Mouse (Mus musculus): Measurements from ENCODE around the gene Pkig. TPM values are rescaled to one million over a fixed set of nuclear protein-coding genes. Genes with fewer than 3 reads are reported as not detected.
A peak's percentile ranks its signal among the peaks of the same experiment; 100 is the strongest.

Gene Pkig
- polyA plus RNA-seq, 1 experiment, result 20.2 TPM

DNA sequence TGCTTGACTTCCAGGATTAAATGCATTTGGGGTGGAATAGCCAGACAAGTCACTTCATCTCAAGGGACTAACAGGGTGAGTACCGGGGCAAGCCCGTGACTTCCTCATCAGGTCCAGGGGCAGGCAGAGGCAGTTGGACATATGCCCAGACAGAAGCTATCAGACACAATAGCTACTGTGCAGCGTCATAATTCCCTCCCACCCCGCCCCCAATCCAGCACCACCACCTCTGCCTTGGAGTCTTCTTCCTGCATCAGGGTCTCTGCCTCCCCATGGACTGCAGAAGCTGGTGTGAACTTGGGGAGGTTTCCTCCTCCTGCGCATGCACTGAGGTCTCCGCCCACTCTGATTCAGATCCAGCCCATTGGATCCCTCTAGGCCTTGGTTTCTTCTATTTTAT is 77.8 kb downstream of the Pkig start:
- no peak overlapping the region for H3K27ac ChIP-seq (ENCODE audit: insufficient read depth, low read length)
- no peaks in the 10 kb centered on the region for H3K4me1 ChIP-seq (ENCODE audit: control insufficient read depth, insufficient read depth, low read length)
- no peaks in the 10 kb centered on the region for H3K27me3 ChIP-seq (ENCODE audit: control insufficient read depth, insufficient read depth, low read length, poor library complexity, severe bottlenecking)
- no peaks in the 10 kb centered on the region for H3K36me3 ChIP-seq (ENCODE audit: control insufficient read depth, insufficient read depth, low read length, poor library complexity, severe bottlenecking)
- H3K9me3 ChIP-seq (replicated peaks; ENCODE audit: control insufficient read depth, insufficient read depth, low read length, poor library complexity, severe bottlenecking), result no peaks in the 10 kb centered on the region
- TF ChIP-seq CTCF (IDR thresholded peaks at IDR 0.05; ENCODE audit: low read depth, low read length) (no peak), POLR2A (IDR thresholded peaks at IDR 0.05; ENCODE audit: insufficient read depth, low read length) (no peak), EP300 (IDR thresholded peaks at IDR 0.05; ENCODE audit: insufficient read depth, low read depth, low read length) (no peak)
- H3K9ac ChIP-seq (ENCODE audit: low read depth, poor library complexity, severe bottlenecking), result no peak overlapping the region
- no peak overlapping the region for H3K4me3 ChIP-seq (ENCODE audit: low read depth, low read length)

DNA sequence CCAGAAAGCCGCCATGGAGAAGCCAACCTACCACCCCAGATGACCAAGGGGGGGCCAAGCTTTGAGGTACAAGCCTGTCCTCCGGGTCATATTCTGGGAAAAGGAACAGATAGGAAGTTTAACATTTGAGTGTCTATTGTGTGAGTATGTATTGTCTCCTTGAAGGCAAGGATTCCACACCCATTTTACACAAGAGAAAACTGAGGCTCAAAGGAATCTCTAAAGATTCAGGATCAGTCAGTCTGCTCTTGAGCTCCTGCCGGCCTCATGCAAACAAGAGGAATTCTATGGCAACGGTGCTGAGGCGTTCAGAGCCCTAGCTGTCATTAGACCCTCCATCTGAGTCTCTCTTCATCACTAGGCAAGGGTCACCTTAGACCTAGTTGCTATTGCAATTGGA is 84.5 kb downstream of the Pkig start:
- Histone ChIP-seq H3K27ac (ENCODE audit: insufficient read depth, low read length) (no peak overlapping the region), H3K9me3 (replicated peaks; ENCODE audit: control insufficient read depth, insufficient read depth, low read length, poor library complexity, severe bottlenecking) (no peaks in the 10 kb centered on the region), H3K4me3 (ENCODE audit: low read depth, low read length) (no peak overlapping the region), H3K36me3 (ENCODE audit: control insufficient read depth, insufficient read depth, low read length, poor library complexity, severe bottlenecking) (no peaks in the 10 kb centered on the region), H3K27me3 (ENCODE audit: control insufficient read depth, insufficient read depth, low read length, poor library complexity, severe bottlenecking) (no peaks in the 10 kb centered on the region), H3K9ac (ENCODE audit: low read depth, poor library complexity, severe bottlenecking) (no peak overlapping the region), H3K4me1 (ENCODE audit: control insufficient read depth, insufficient read depth, low read length) (peaks cover 4% of the 10 kb centered on the region)
- no peak for TF ChIP-seq EP300 (IDR thresholded peaks at IDR 0.05; ENCODE audit: insufficient read depth, low read depth, low read length)
- no peak for TF ChIP-seq POLR2A (IDR thresholded peaks at IDR 0.05; ENCODE audit: insufficient read depth, low read length)
- no peak for TF ChIP-seq CTCF (IDR thresholded peaks at IDR 0.05; ENCODE audit: low read depth, low read length)

DNA sequence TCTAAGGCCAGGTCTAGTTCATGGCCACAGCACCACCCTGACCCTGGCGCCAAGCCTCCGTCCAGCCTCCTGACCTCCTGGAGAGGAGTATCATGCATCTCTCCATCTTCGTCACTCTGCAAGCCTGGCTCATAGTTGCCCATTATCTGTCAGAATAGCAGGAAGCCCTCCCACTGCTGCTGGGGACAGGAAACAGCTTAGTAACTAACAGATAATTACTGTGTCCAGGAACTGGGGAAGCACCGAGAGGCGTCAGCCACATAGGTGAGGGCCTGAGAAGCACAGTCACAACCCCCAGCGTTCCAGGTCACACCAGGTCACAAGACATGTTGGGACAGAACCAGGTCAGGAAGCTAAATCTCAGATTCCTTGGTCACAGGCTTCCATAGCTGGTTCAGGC is 85.2 kb downstream of the Pkig start:
- TF ChIP-seq CTCF (IDR thresholded peaks at IDR 0.05; ENCODE audit: low read depth, low read length) (no peak), EP300 (IDR thresholded peaks at IDR 0.05; ENCODE audit: insufficient read depth, low read depth, low read length) (no peak), POLR2A (IDR thresholded peaks at IDR 0.05; ENCODE audit: insufficient read depth, low read length) (no peak)
- no peaks in the 10 kb centered on the region for H3K36me3 ChIP-seq (ENCODE audit: control insufficient read depth, insufficient read depth, low read length, poor library complexity, severe bottlenecking)
- no peaks in the 10 kb centered on the region for H3K9me3 ChIP-seq (replicated peaks; ENCODE audit: control insufficient read depth, insufficient read depth, low read length, poor library complexity, severe bottlenecking)
- no peak overlapping the region for H3K27ac ChIP-seq (ENCODE audit: insufficient read depth, low read length)
- peaks cover 4% of the 10 kb centered on the region for H3K4me1 ChIP-seq (ENCODE audit: control insufficient read depth, insufficient read depth, low read length)
- no peaks in the 10 kb centered on the region for H3K27me3 ChIP-seq (ENCODE audit: control insufficient read depth, insufficient read depth, low read length, poor library complexity, severe bottlenecking)
- no peak overlapping the region for H3K9ac ChIP-seq (ENCODE audit: low read depth, poor library complexity, severe bottlenecking)
- no peak overlapping the region for H3K4me3 ChIP-seq (ENCODE audit: low read depth, low read length)

DNA sequence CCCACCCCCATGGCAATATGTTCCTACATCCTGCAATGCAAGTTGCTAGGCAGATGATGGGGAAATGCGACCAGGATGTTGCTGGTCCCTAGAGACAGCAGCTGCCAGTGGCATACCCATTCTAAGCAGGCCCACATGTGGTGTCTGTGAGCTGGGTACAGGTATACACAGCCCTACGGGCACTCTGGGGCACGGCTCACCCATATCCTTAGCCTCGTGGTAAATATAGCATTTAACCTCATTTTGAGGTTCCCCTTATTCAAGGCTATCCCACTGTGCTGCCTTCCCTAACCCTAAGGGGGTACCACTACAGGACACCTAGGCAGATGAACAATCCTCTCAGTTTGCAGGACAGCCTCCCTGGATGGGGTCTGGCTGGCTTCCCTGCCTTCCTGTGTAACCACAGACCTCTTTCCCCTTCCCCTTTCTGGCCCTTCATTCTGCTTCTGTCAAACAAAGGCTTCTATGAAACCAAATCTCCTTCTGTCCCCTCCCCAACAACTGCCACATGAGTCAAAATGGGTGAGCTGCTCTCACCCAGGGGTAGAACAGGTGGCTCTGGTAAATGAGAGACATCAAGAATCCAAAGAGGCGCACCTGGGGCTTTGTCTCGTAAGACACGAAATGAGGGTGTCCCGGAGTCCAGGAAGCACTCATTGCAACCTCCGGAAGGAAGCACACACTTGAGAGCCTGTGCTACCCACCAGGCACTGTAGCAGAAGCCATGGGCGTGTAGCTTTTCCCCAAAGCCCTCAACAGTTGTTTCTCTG is 86.8 kb downstream of the Pkig start:
- no peaks in the 10 kb centered on the region for H3K9me3 ChIP-seq (replicated peaks; ENCODE audit: control insufficient read depth, insufficient read depth, low read length, poor library complexity, severe bottlenecking)
- no peak overlapping the region for H3K4me3 ChIP-seq (ENCODE audit: low read depth, low read length)
- H3K27ac ChIP-seq (ENCODE audit: insufficient read depth, low read length), result no peak overlapping the region
- no peaks in the 10 kb centered on the region for H3K27me3 ChIP-seq (ENCODE audit: control insufficient read depth, insufficient read depth, low read length, poor library complexity, severe bottlenecking)
- peaks cover 4% of the 10 kb centered on the region for H3K4me1 ChIP-seq (ENCODE audit: control insufficient read depth, insufficient read depth, low read length)
- TF ChIP-seq POLR2A (IDR thresholded peaks at IDR 0.05; ENCODE audit: insufficient read depth, low read length), result no peak
- no peaks in the 10 kb centered on the region for H3K36me3 ChIP-seq (ENCODE audit: control insufficient read depth, insufficient read depth, low read length, poor library complexity, severe bottlenecking)
- H3K9ac ChIP-seq (ENCODE audit: low read depth, poor library complexity, severe bottlenecking), result no peak overlapping the region

DNA sequence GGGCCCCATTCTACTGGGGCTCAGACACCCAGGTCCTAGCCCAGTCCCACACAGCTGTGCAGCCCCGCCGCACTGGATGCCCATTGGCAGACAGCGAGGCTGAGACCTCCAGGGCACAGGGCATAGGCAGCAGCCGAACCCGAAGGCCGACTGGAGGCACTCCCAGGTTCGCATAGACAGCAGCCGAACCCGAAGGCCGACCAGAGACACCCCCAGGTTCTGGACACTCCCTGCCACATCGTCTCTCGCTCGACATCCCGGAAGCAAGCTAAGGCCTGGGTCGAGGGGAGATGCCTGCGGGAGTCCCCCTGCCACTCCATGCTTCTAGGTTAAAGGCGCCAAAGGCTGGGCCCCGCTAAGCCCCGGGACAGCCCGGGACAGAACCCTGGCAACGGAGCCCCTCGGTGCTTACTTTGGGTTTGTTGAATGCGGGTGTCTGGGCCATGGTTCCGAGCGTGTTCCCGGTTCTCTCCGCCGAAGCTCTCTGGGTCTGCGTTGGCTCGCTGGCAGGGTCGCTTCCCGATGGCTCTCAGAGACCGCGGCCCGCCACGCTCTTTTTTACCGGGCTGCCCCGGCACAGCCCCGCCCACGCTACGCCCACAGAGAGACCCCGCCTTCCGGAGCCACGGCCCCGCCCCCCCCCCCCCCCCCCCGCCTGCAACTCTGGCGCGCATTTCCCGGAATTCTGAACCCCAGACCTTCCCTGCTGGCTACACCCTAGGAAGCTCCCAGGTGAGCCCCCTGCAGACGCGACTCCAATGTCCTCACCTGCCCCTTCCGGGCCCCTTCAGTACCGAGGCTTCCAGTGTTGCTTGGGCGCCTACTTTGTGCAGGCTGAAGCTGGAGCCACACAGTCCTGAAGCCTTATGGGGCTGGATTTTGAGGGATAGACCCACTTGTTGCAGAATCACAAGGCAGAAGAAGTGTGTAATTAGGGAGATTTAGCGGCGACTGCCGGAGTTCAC is 91.7 kb downstream of the Pkig start, which contains the start of gene Ada:
Ada (minus strand) TSS at position 593 of the 965 bp plus-strand sequence.
- Histone ChIP-seq H3K4me1 (ENCODE audit: control insufficient read depth, insufficient read depth, low read length) (no peaks in the 10 kb centered on the region), H3K36me3 (ENCODE audit: control insufficient read depth, insufficient read depth, low read length, poor library complexity, severe bottlenecking) (no peaks in the 10 kb centered on the region), H3K9me3 (replicated peaks; ENCODE audit: control insufficient read depth, insufficient read depth, low read length, poor library complexity, severe bottlenecking) (no peaks in the 10 kb centered on the region), H3K27me3 (ENCODE audit: control insufficient read depth, insufficient read depth, low read length, poor library complexity, severe bottlenecking) (no peaks in the 10 kb centered on the region), H3K27ac (ENCODE audit: insufficient read depth, low read length) (no peak within 1 kb of the TSS), H3K9ac (ENCODE audit: low read depth, poor library complexity, severe bottlenecking) (peak within 1 kb of the TSS; percentile 72), H3K4me3 (ENCODE audit: low read depth, low read length) (peak within 1 kb of the TSS; percentile 71)
- TF ChIP-seq CTCF (IDR thresholded peaks at IDR 0.05; ENCODE audit: low read depth, low read length) (no peak), POLR2A (IDR thresholded peaks at IDR 0.05; ENCODE audit: insufficient read depth, low read length) (no peak), EP300 (IDR thresholded peaks at IDR 0.05; ENCODE audit: insufficient read depth, low read depth, low read length) (no peak)

DNA sequence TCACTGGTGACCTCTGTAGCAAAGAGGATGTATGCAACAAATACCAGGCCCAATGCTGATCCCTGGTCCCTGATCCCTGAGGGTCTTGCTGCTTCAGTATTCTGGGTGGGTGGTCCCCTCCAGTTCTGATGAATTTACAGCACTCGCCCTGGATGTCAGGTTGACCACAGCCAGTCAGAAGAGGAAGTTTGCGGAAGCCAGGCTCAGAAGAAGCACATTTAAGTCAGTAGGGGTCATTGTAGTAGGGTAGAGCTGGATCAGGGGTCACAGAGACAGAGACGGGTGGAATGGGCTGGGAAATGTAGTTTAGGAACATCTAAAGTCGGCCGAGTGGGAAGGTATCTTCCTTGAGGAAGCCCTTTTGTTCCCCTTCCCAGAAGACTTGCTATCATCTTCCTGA is 96.0 kb downstream of the Pkig start:
- H3K9ac ChIP-seq (ENCODE audit: low read depth, poor library complexity, severe bottlenecking), result no peak overlapping the region
- no peaks in the 10 kb centered on the region for H3K27me3 ChIP-seq (ENCODE audit: control insufficient read depth, insufficient read depth, low read length, poor library complexity, severe bottlenecking)
- no peak overlapping the region for H3K4me3 ChIP-seq (ENCODE audit: low read depth, low read length)
- TF ChIP-seq EP300 (IDR thresholded peaks at IDR 0.05; ENCODE audit: insufficient read depth, low read depth, low read length) (no peak), CTCF (IDR thresholded peaks at IDR 0.05; ENCODE audit: low read depth, low read length) (no peak), POLR2A (IDR thresholded peaks at IDR 0.05; ENCODE audit: insufficient read depth, low read length) (no peak)
- no peaks in the 10 kb centered on the region for H3K9me3 ChIP-seq (replicated peaks; ENCODE audit: control insufficient read depth, insufficient read depth, low read length, poor library complexity, severe bottlenecking)
- H3K36me3 ChIP-seq (ENCODE audit: control insufficient read depth, insufficient read depth, low read length, poor library complexity, severe bottlenecking), result no peaks in the 10 kb centered on the region
- no peaks in the 10 kb centered on the region for H3K4me1 ChIP-seq (ENCODE audit: control insufficient read depth, insufficient read depth, low read length)
- H3K27ac ChIP-seq (ENCODE audit: insufficient read depth, low read length), result no peak overlapping the region
